Mouse (Mus musculus): ENCODE measurements around the gene Nab2. TPM values are rescaled to one million over a fixed set of nuclear protein-coding genes. Genes with fewer than 3 reads are reported as not detected.

Nab2 gene
- total and polyA plus RNA-seq, 2 experiments from 2014 or later, result 1.4 to 4.8 TPM

DNA sequence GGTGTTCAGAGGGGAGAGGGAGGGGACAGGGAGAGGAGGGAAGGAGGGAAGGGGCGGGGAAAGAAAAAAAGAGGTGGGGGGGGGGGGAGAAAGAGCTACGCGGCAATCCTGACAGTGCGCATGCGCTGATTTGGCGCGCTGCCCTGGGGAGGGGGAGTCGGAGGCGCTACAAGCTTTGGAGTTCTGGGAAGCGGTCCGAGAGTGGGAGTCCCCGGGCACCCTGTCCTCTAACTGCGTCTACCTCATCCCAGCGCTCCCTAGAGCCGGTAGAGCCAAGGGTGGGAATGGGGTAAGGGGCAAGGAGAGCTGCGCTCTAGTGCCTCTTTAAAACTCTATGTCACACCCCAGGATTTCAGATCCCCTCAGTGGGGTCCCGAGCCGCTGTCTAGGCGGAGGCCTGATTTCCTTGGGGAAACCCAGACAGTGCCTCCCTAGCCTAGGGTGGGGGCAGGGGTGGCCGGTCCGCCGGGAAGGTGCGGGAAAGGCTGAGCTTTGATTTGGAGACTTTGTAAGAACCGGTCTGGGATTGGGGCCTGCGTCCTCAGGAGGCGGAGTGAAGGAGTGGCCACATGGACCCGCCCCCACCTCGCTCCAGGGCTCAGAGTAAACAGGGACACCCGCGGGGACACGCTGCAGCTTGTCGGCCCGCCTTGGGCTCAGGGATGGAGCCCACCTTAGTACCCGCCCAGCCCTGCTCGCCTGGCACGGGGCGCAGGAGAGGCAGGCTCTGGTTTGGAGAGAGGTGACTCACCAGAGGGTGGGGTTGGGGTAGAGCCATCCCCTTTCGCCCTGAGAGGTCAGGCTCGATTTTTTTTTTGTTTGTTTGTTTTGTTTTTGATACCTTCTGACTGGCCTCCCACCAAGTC, 46.9 kb downstream of the Nab2 start:
- peak overlapping the region; percentile 96; the same call in 1 of the 2 replicates for H3K9ac ChIP-seq (replicated peaks; ENCODE audit: low read length, poor library complexity, severe bottlenecking)
- H3K36me3 ChIP-seq (ENCODE audit: insufficient read depth, low read length), result peaks cover 6% of the 10 kb centered on the region; the same call in 1 of the 2 replicates
- no peaks in the 10 kb centered on the region for H3K27me3 ChIP-seq (ENCODE audit: insufficient read depth, low read length)
- H3K4me3 ChIP-seq (ENCODE audit: low read depth, low read length), result peak overlapping the region; percentile 88
- ATAC-seq (ENCODE audit: low FRiP score), result peak; percentile 74
- WGBS, result under 1% methylated on average over 32 of the region's 39 CpGs
- no peak for TF ChIP-seq CTCF (IDR thresholded peaks at IDR 0.05)
- H3K27ac ChIP-seq (ENCODE audit: low read depth, low read length), result peak overlapping the region; percentile 82
- peak overlapping the region; percentile 97 for H3K4me2 ChIP-seq (ENCODE audit: low read depth, low read length, poor library complexity, severe bottlenecking)
- H3K4me1 ChIP-seq (ENCODE audit: insufficient read depth, low read length), result peaks cover 16% of the 10 kb centered on the region
- H3K9me3 ChIP-seq (ENCODE audit: low read length), result no peaks in the 10 kb centered on the region
- DNase-seq (ENCODE audit: low spot score), result peak; percentile 91

DNA sequence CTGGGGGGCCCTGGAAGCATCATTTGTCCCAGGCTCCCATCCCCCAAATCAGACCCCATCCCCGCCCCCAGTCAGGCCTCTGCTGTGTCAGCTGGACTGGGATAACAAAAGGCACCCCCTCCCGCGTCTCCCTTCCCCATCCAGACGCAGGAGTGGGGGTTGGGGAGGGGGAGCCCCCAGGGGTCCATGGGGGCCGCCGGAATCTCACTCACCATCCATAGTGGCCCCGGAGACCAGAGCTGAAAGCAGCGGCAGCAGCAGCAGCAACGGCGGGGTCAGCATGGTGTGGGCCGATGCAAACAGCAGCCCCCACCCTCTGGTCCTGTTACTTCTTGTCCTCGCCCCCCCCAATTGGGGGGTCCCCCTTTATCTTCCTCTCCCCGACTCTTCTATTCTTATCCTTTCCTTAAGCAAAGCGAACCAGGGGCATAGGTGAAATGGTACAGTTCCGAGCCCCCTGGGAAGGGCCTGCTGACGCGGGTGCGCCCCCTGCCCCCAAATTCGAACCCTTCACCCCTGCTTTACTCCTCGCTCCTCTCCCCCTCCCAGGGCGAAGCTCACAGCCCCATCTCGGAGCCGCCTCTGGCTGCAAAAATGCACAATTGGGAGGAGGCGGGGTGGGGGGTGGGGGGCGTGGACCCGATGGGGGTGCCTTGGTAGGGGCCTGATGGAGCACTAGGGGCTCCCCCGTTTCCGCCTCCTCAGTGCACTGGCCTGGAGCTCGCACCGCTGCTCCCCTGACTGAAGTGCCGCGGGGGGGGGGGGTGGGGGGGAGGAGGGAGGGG, 47.8 kb downstream of the Nab2 start, which contains the start of gene Lrp1:
Gene Lrp1 (minus strand): TSS at position 743 of the 785 bp plus-strand sequence.
- peak within 1 kb of the TSS; percentile 88 for H3K4me3 ChIP-seq (ENCODE audit: low read depth, low read length)
- H3K4me1 ChIP-seq (ENCODE audit: insufficient read depth, low read length), result peaks cover 18% of the 10 kb centered on the region
- no peaks in the 10 kb centered on the region for H3K27me3 ChIP-seq (ENCODE audit: insufficient read depth, low read length)
- WGBS, result 0% methylated on average over 21 of the region's 32 CpGs
- H3K9me3 ChIP-seq (ENCODE audit: low read length), result no peaks in the 10 kb centered on the region
- DNase-seq (ENCODE audit: low spot score), result peak; percentile 27
- peak; percentile 27; the same call in 1 of the 2 replicates for TF ChIP-seq CTCF (IDR thresholded peaks at IDR 0.05)
- peak; percentile 70 for ATAC-seq (ENCODE audit: low FRiP score)
- H3K27ac ChIP-seq (ENCODE audit: low read depth, low read length), result peak within 1 kb of the TSS; percentile 82
- H3K9ac ChIP-seq (replicated peaks; ENCODE audit: low read length, poor library complexity, severe bottlenecking), result peak within 1 kb of the TSS; percentile 96
- H3K4me2 ChIP-seq (ENCODE audit: low read depth, low read length, poor library complexity, severe bottlenecking), result peak within 1 kb of the TSS; percentile 97
- peaks cover 6% of the 10 kb centered on the region; the same call in 1 of the 2 replicates for H3K36me3 ChIP-seq (ENCODE audit: insufficient read depth, low read length)

DNA sequence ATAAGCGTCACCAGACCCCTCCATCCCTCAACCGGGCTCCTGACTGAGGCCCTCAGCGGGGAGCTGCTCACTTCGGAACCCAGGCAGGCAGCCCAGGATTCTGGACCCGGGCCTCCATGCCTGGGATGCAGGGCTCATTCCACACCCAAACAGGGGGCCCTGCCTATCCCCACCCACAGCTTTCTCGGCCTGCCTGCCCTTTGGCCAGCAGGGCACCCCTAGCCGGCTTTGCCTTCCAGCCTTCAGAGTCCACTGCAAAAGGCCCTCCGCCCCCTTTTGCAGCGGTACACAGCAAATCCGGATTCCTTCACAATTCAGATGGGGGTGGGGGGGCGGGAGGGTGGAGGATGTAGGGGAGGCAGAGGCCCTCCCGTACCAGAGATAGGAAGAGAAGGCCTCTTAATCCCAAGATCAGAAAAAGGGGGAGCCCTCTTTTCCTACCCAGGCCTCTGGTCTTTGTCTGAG, 48.4 kb downstream of the Nab2 start:
- ATAC-seq (ENCODE audit: low FRiP score), result no peak; the same call in 1 of the 2 replicates
- H3K4me3 ChIP-seq (ENCODE audit: low read depth, low read length), result peak overlapping the region; percentile 88
- H3K9me3 ChIP-seq (ENCODE audit: low read length), result no peaks in the 10 kb centered on the region
- 0% methylated on average over 12 of the region's 12 CpGs for WGBS
- peaks cover 6% of the 10 kb centered on the region; the same call in 1 of the 2 replicates for H3K36me3 ChIP-seq (ENCODE audit: insufficient read depth, low read length)
- peak overlapping the region; percentile 96 for H3K9ac ChIP-seq (replicated peaks; ENCODE audit: low read length, poor library complexity, severe bottlenecking)
- peak; percentile 28 for TF ChIP-seq CTCF (IDR thresholded peaks at IDR 0.05)
- no peaks in the 10 kb centered on the region for H3K27me3 ChIP-seq (ENCODE audit: insufficient read depth, low read length)
- DNase-seq (ENCODE audit: low spot score), result peak; percentile 46
- H3K4me2 ChIP-seq (ENCODE audit: low read depth, low read length, poor library complexity, severe bottlenecking), result peak overlapping the region; percentile 97
- peaks cover 21% of the 10 kb centered on the region for H3K4me1 ChIP-seq (ENCODE audit: insufficient read depth, low read length)
- H3K27ac ChIP-seq (ENCODE audit: low read depth, low read length), result peak overlapping the region; percentile 82

DNA sequence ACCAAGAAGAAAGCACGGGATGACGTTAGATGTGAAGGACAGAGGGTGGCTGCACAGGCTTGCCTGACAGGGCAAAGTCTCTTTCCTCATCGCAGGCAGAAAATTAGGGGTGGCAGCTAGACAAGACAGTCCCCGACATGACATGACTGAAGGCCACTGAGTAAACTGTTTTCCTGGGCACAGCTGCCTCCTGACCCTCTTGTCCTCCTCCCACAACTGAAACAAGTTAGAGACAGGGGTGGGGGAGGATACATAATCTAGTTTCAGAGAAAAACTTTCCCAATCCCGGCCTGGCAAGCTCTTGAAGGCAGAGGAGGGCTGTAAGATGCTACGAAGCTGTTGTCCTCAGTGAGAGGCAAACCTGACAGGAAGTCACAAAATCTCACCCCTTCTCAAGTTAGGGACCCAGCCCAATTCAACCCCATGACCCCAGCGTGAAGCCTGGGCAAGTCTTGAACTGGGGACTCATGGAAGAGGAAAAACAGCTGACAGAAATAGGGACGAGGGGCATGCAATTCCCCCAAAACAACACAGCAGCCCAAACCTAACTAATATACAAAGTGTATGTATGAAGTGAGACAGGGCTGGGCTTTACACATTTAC, 49.1 kb downstream of the Nab2 start:
- TF ChIP-seq CTCF (IDR thresholded peaks at IDR 0.05), result no peak
- H3K4me1 ChIP-seq (ENCODE audit: insufficient read depth, low read length), result peaks cover 21% of the 10 kb centered on the region
- peaks cover 6% of the 10 kb centered on the region; the same call in 1 of the 2 replicates for H3K36me3 ChIP-seq (ENCODE audit: insufficient read depth, low read length)
- H3K4me2 ChIP-seq (ENCODE audit: low read depth, low read length, poor library complexity, severe bottlenecking), result peak overlapping the region; percentile 97
- no peak for DNase-seq (ENCODE audit: low spot score)
- H3K4me3 ChIP-seq (ENCODE audit: low read depth, low read length), result peak overlapping the region; percentile 88
- H3K9ac ChIP-seq (replicated peaks; ENCODE audit: low read length, poor library complexity, severe bottlenecking), result peak overlapping the region; percentile 96
- H3K27ac ChIP-seq (ENCODE audit: low read depth, low read length), result peak overlapping the region; percentile 82; the same call in 1 of the 2 replicates
- H3K27me3 ChIP-seq (ENCODE audit: insufficient read depth, low read length), result no peaks in the 10 kb centered on the region
- 8% methylated on average over 8 of the region's 8 CpGs for WGBS
- no peaks in the 10 kb centered on the region for H3K9me3 ChIP-seq (ENCODE audit: low read length)
- ATAC-seq (ENCODE audit: low FRiP score), result no peak

DNA sequence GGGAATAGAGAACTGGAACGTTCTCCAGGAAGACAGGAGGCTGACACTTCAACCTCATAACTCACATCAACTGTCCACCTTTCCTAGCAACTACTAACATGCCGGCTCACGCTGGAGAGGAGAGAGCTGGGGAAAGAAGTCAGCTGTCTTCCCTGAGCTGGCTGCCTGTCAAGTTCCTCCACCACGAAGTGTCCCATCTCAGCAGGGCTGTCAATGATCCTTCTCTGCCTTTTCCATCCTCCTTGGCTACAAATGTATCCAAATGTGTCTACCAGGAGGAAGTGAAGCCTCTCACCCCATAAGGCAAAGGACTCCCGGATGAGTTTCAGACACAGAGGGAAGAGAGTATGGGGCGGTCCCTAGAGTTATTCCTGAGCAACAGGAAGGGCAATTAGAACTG, 50.2 kb downstream of the Nab2 start:
- no peak overlapping the region for H3K9ac ChIP-seq (replicated peaks; ENCODE audit: low read length, poor library complexity, severe bottlenecking)
- DNase-seq (ENCODE audit: low spot score), result no peak
- peaks cover 9% of the 10 kb centered on the region; the same call in 1 of the 2 replicates for H3K36me3 ChIP-seq (ENCODE audit: insufficient read depth, low read length)
- no peak for TF ChIP-seq CTCF (IDR thresholded peaks at IDR 0.05)
- peaks cover 21% of the 10 kb centered on the region for H3K4me1 ChIP-seq (ENCODE audit: insufficient read depth, low read length)
- peak overlapping the region; percentile 18; the same call in 1 of the 2 replicates for H3K4me3 ChIP-seq (ENCODE audit: low read depth, low read length)
- H3K4me2 ChIP-seq (ENCODE audit: low read depth, low read length, poor library complexity, severe bottlenecking), result peak overlapping the region; percentile 97
- no peak overlapping the region for H3K27ac ChIP-seq (ENCODE audit: low read depth, low read length)
- no peak for ATAC-seq (ENCODE audit: low FRiP score)
- H3K27me3 ChIP-seq (ENCODE audit: insufficient read depth, low read length), result no peaks in the 10 kb centered on the region
- 53% methylated on average over 6 of the region's 6 CpGs for WGBS
- no peaks in the 10 kb centered on the region for H3K9me3 ChIP-seq (ENCODE audit: low read length)
